Mouse (Mus musculus) forebrain, embryonic 13.5 days (tissue): Measurements from ENCODE around the gene Pik3r6. TPM values are rescaled to one million over a fixed set of nuclear protein-coding genes. Genes with fewer than 3 reads are reported as not detected.

Experiments
- ATAC-seq: fragments of 200-750 bp; cut with Nextera tagmentation; 2 replicates; pipeline ENCODE4 v1.8.0; 2017
- H3K27ac ChIP-seq: fragments of 300-500 bp; sonication (generic); 2 replicates; pipeline ENCODE4 v1.5.1; 2015; ENCODE audit warnings: inconsistent platforms, mild to moderate bottlenecking, moderate library complexity
- H3K27me3 ChIP-seq: fragments of 300-500 bp; sonication (generic); 2 replicates; pipeline ENCODE4 v1.6.1; 2015; ENCODE audit warnings: mild to moderate bottlenecking, inconsistent platforms
- H3K36me3 ChIP-seq: fragments of 300-500 bp; sonication (generic); 2 replicates; pipeline ENCODE4 v1.6.1; 2015; ENCODE audit warnings: mild to moderate bottlenecking, inconsistent platforms; ENCODE audit not compliant: poor library complexity, severe bottlenecking
- H3K4me1 ChIP-seq: fragments of 300-500 bp; sonication (generic); 2 replicates; pipeline ENCODE4 v1.6.1; 2015; ENCODE audit warnings: inconsistent platforms
- H3K4me2 ChIP-seq: fragments of 300-500 bp; sonication (generic); 2 replicates; pipeline ENCODE4 v1.6.1; 2015; ENCODE audit warnings: inconsistent platforms, mild to moderate bottlenecking, moderate library complexity
- H3K4me3 ChIP-seq: fragments of 300-500 bp; sonication (generic); 2 replicates; pipeline ENCODE4 v1.5.1; 2015; ENCODE audit warnings: mild to moderate bottlenecking, inconsistent platforms
- H3K9ac ChIP-seq: fragments of 300-500 bp; sonication (generic); 2 replicates; pipeline ENCODE4 v1.6.1; 2015; ENCODE audit warnings: mild to moderate bottlenecking, inconsistent platforms
- H3K9me3 ChIP-seq: fragments of 300-500 bp; sonication (generic); replicated peaks from 2 replicates; pipeline ENCODE4 v1.6.1; 2016; ENCODE audit warnings: inconsistent platforms
- WGBS: fragments of 180-500 bp; shearing (Covaris S2); methylation state at CpG from one replicate; pipeline ENCODE4 v1.1.7; 2015; 5-methylcytosine and 5-hydroxymethylcytosine counted together
- polyA plus RNA-seq: library from polyadenylated mRNA; unstranded; fragments of >200 nt; fragmentation: Nextera tagmentation; extraction: Ambion mirVana; gene quantifications from 2 replicates; pipeline ENCODE4 v1.2.1, GENCODE M21; 2015

Pik3r6 gene
- 0.89 and 0.96 TPM in 2 replicates for polyA plus RNA-seq

DNA sequence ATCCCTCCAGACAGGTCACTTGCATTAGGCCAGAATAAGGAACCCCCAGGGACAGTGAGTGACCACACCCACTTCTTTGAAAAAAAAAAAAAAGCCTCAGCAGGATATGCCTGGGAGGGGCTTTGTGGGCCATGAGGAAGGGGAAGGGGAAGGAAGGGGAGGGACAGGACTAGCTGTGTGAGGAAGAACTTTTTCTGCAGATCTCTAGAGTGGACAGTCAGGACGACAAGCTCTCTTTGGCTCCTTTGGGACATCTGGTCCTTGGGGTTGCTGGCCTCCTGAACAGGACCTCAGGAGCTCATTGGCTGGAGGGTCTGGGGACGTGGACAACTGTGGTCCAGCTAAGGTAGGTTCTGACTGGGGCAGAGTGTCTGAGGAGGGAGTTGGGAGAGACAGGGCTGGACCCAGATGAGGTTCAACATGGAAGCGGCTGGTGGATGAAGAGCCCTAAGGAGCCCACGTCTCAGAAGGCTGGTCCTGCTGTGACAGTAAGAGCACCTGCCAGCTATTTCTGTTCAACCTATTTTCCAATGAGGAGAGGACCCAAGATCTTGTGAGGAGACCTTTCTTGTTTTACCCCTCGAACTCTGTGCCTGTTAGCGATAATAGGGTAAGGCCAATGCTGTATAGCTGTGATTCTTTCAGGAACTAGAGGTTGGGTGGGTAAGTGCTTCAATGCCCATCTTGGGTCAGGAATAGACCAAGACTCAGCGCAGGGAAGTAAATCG lies at the start of gene Pik3r6:
TSS of gene Pik3r6 (plus strand) at position 118 of the 728 bp plus-strand sequence.
- Histone ChIP-seq H3K9ac (no peak within 1 kb of the TSS), H3K4me2 (no peak within 1 kb of the TSS), H3K27me3 (no peaks in the 10 kb centered on the region), H3K36me3 (no peaks in the 10 kb centered on the region), H3K9me3 (no peaks in the 10 kb centered on the region), H3K4me1 (no peaks in the 10 kb centered on the region), H3K27ac (no peak within 1 kb of the TSS), H3K4me3 (no peak within 1 kb of the TSS)
- WGBS = 88% methylated on average over 8 of the region's 8 CpGs
- ATAC-seq = no peak

DNA sequence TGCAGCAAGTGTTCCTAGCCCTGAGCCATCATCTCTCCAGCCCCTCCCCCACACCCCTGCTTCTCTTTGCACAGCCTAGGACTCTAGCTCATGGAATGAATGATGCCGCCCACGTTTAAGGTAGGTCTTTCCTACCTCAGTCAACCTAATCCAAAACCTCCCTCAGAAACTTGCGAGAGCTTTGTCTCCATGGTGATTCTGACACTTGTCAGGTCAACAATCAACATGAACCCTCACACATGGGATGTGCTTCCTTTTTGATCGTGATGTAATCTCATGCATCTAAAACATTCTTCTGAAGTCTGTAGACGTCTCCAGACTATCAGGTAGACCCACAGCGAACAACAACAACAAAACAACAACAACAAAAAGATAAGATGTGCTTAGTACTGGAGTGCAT lies 49.5 kb upstream of the Pik3r6 start:
- Histone ChIP-seq H3K9me3 (no peaks in the 10 kb centered on the region), H3K4me1 (peaks cover 6% of the 10 kb centered on the region; the same call in 1 of the 2 replicates), H3K27ac (no peak overlapping the region), H3K27me3 (no peaks in the 10 kb centered on the region), H3K9ac (no peak overlapping the region), H3K4me3 (no peak overlapping the region), H3K4me2 (no peak overlapping the region), H3K36me3 (no peaks in the 10 kb centered on the region)
- ATAC-seq = no peak
- WGBS = 80% methylated on average over 6 of the region's 6 CpGs

DNA sequence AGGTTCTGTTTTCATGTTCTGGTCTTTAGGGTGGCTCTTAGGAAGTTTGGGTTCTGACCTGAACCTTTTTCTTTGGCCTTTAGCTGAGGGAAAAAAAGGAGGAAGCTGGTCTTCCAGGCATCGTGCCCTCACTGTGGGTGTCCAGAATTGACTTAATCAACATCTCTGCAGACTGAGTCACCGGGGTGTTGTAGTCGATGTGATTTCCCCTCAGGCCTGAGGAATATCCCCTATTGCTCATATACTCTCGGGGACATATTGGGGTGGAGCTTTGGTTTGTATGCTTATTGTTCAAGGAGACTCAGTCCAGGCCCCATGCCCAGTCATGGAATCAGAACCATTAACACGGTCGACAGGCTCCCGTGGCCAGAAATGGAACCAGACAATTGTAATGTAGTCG lies 44.7 kb upstream of the Pik3r6 start:
- Histone ChIP-seq H3K4me1 (no peaks in the 10 kb centered on the region), H3K4me2 (no peak overlapping the region), H3K4me3 (no peak overlapping the region), H3K36me3 (no peaks in the 10 kb centered on the region), H3K9ac (no peak overlapping the region), H3K9me3 (no peaks in the 10 kb centered on the region), H3K27ac (no peak overlapping the region), H3K27me3 (no peaks in the 10 kb centered on the region)
- ATAC-seq = no peak
- 80% methylated on average over 8 of the region's 8 CpGs for WGBS

DNA sequence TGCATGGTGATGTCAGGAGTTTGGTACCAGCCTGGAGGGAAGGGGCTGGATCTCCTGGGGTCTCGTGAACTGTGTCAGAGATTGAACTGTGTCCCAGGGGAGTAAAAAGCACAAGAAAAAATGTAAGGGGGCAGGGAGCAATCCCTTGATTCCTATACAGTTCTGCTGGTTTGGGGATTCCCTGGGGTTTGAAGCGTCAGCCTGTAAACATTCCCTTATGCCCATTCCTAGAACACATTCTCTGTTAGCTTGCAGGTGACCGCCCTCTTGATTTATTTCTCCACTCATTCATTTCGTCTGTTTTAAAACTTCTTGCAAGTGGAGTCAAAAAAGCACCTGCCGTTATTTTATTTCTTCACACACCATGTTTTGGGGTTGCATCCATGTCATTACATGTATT lies 43.8 kb upstream of the Pik3r6 start:
- Histone ChIP-seq H3K36me3 (no peaks in the 10 kb centered on the region), H3K4me2 (no peak overlapping the region), H3K27ac (no peak overlapping the region), H3K9ac (no peak overlapping the region), H3K9me3 (no peaks in the 10 kb centered on the region), H3K27me3 (no peaks in the 10 kb centered on the region), H3K4me3 (no peak overlapping the region), H3K4me1 (no peaks in the 10 kb centered on the region)
- WGBS = 82% methylated on average over 5 of the region's 5 CpGs
- no peak for ATAC-seq

DNA sequence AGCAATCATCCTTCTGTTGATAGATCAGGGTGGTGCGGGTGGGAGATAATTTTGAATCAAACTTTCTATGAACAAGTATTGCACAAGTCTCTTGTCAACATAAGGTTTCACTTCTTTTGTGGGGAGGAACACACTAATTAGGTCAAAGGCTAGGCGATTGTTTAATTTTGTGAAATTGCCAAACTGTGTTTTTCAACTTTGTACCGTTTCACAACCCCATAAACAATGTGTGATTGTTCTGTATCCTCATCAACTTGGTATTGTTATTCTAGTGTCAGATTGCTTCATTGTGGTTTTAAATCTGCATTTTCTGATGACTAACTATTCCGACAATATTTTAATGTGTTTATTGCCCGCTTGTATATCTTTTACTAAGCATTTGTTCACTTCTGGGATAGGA lies 43.3 kb upstream of the Pik3r6 start:
- no peak for ATAC-seq
- H3K4me2 ChIP-seq = no peak overlapping the region
- H3K9ac ChIP-seq = no peak overlapping the region
- H3K4me1 ChIP-seq = no peaks in the 10 kb centered on the region
- H3K27me3 ChIP-seq = no peaks in the 10 kb centered on the region
- H3K9me3 ChIP-seq = no peaks in the 10 kb centered on the region
- H3K27ac ChIP-seq = no peak overlapping the region
- no peaks in the 10 kb centered on the region for H3K36me3 ChIP-seq
- no peak overlapping the region for H3K4me3 ChIP-seq
- 88% methylated on average over 5 of the region's 5 CpGs for WGBS

DNA sequence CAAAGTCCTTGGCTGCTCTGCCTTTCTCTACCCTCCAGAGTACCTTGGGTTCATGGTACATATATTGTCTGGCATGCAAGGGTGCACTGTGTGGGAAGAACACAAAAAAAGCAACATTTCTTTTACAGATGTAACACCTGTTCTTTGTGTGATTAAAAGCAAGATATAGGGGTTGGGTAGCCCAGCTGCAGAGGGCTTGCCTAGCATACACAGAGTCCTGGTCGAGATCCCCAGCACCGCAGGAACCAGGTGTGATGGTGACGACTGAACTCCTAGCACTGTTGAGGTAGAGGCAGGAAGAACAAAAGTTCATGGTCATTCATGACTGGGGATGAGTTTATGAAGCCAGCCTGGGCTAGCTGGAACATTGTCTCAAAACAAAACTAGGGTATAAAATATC lies 40.1 kb upstream of the Pik3r6 start:
- Histone ChIP-seq H3K36me3 (no peaks in the 10 kb centered on the region), H3K4me1 (no peaks in the 10 kb centered on the region), H3K4me2 (no peak overlapping the region), H3K4me3 (no peak overlapping the region), H3K27me3 (no peaks in the 10 kb centered on the region), H3K9ac (no peak overlapping the region), H3K9me3 (no peaks in the 10 kb centered on the region), H3K27ac (no peak overlapping the region)
- 83% methylated on average over 3 of the region's 3 CpGs for WGBS
- no peak for ATAC-seq

DNA sequence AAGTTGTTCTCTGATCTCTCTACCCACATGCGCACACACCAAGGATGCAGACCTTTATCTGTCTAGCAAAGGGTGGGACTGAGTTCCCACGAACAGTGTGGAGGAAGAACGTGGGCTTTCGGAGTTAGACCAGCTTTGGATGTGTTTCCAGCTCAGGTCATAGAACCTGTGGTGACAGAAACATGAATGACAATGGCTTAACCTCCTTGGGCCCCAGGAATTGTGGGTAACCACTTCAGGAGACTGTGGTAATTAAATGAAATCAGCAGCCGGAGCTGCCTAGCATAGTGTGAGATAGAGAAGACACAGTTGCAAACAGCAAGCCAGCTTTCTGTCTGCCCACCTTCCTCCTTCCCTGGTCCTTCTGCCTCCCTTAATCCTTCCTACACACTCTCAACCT lies 38.6 kb upstream of the Pik3r6 start:
- WGBS = 86% methylated on average over 5 of the region's 5 CpGs
- Histone ChIP-seq H3K27me3 (no peaks in the 10 kb centered on the region), H3K4me1 (no peaks in the 10 kb centered on the region), H3K4me2 (no peak overlapping the region), H3K9ac (no peak overlapping the region), H3K27ac (no peak overlapping the region), H3K4me3 (no peak overlapping the region), H3K9me3 (no peaks in the 10 kb centered on the region), H3K36me3 (no peaks in the 10 kb centered on the region)
- no peak for ATAC-seq

DNA sequence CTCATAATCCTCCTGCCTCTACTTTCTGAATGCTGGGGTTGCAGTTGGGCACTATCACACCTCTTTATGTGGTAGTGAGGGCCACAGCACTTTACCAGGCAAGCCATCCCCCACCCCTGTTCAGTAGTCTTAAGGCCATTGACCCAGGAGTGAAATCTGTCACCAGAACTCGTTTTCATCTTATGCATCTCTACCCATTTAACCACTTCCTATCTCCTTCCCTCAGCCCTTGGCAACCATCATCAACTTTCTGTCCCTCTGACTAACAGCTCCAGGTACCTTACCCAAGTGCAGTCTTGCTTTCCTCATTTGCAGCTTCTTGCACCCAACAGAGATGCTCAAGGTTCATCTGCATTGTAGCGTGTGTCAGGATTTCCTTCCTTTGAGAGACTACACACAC lies 37.7 kb upstream of the Pik3r6 start:
- Histone ChIP-seq H3K36me3 (no peaks in the 10 kb centered on the region), H3K4me3 (no peak overlapping the region), H3K9ac (no peak overlapping the region), H3K9me3 (no peaks in the 10 kb centered on the region), H3K4me2 (no peak overlapping the region), H3K4me1 (no peaks in the 10 kb centered on the region), H3K27ac (no peak overlapping the region), H3K27me3 (no peaks in the 10 kb centered on the region)
- no peak for ATAC-seq
- WGBS = 79% methylated on average over 2 of the region's 2 CpGs

DNA sequence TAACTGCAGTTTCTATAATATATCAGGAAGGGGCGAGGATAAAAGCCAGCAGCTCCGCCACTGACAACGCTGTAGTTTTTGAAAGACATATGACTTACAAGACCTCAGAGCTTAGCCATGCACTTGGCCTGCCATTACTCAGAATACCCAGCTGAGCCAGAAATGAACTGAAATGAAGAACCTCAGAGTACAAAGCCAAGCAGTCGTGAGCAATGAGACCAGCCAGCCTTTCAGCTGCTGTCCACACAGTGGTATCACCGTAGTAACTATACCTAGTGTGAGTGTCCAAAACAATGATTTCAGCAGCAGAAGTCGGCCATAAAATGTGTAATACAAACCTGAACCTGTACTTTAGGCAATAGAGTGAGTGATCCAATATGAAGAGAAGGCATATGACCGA lies 35.4 kb upstream of the Pik3r6 start:
- no peak overlapping the region for H3K4me3 ChIP-seq
- WGBS = 81% methylated on average over 7 of the region's 7 CpGs

DNA sequence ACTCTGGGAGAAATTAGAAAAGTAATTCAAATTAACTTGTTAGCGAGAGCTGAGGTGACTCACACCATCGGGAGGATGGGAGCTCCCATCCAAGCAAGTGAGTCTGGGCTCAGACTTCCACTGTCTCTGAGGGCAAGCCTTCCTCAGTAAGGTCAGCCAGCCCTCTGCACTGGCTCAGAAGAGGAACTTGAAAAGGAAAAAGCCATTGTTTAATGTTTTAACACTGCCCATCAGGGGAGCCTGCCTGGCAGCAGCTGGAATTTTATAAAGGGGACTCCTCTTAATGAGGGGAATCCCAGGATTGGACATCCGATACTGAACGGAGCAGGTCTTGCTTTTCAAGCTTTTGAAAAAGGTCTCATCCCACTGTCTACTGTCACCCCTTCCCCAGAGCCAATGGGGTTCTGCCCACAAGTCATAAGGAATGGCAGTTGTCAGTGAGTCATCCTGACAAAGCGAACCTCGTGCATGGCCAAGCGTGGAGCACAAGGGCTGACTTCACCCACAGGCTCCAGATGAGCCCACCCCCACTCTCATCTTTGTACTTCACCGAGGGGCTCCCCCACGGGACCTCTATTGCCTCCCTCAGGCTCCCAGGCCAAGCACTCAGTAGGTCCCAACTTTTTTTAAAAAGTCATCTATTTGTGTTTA lies 34.7 kb upstream of the Pik3r6 start:
- no peak for ATAC-seq
- no peaks in the 10 kb centered on the region for H3K4me1 ChIP-seq
- no peak overlapping the region for H3K4me2 ChIP-seq
- H3K36me3 ChIP-seq = no peaks in the 10 kb centered on the region
- no peak overlapping the region for H3K4me3 ChIP-seq
- no peaks in the 10 kb centered on the region for H3K27me3 ChIP-seq
- H3K9ac ChIP-seq = no peak overlapping the region
- 55% methylated on average over 9 of the region's 9 CpGs for WGBS
- no peak overlapping the region for H3K27ac ChIP-seq
- H3K9me3 ChIP-seq = no peaks in the 10 kb centered on the region

More for the DNA sequence above, 35.4 kb upstream of the Pik3r6 start:
- Histone ChIP-seq H3K4me1 (no peaks in the 10 kb centered on the region), H3K4me2 (no peak overlapping the region), H3K27me3 (no peaks in the 10 kb centered on the region), H3K36me3 (no peaks in the 10 kb centered on the region), H3K9ac (no peak overlapping the region), H3K27ac (no peak overlapping the region), H3K9me3 (no peaks in the 10 kb centered on the region)
- no peak for ATAC-seq

DNA sequence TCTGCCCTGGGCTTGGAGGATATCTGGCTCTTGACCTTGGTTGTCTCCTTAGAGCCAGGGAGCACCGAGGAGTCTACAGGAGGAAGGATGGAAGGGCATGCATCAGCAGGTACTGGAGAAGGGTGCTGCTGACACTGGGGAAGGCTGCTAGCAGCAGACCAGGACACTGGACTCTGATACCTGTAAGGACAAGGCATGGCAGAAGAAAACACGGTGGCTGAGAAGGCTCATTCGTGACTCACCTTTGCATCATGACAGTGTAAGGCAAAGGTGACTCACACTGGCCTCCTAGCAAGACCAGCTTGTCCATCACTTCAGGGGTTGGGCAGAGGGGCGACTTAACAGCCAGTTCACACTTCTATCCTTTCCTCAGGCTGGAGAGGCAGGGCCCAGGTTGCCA lies 33.9 kb upstream of the Pik3r6 start:
- Histone ChIP-seq H3K27ac (no peak overlapping the region), H3K4me3 (no peak overlapping the region), H3K4me1 (no peaks in the 10 kb centered on the region), H3K9me3 (no peaks in the 10 kb centered on the region), H3K36me3 (no peaks in the 10 kb centered on the region), H3K9ac (no peak overlapping the region), H3K27me3 (no peaks in the 10 kb centered on the region), H3K4me2 (no peak overlapping the region)
- ATAC-seq = no peak
- WGBS = 82% methylated on average over 4 of the region's 4 CpGs

DNA sequence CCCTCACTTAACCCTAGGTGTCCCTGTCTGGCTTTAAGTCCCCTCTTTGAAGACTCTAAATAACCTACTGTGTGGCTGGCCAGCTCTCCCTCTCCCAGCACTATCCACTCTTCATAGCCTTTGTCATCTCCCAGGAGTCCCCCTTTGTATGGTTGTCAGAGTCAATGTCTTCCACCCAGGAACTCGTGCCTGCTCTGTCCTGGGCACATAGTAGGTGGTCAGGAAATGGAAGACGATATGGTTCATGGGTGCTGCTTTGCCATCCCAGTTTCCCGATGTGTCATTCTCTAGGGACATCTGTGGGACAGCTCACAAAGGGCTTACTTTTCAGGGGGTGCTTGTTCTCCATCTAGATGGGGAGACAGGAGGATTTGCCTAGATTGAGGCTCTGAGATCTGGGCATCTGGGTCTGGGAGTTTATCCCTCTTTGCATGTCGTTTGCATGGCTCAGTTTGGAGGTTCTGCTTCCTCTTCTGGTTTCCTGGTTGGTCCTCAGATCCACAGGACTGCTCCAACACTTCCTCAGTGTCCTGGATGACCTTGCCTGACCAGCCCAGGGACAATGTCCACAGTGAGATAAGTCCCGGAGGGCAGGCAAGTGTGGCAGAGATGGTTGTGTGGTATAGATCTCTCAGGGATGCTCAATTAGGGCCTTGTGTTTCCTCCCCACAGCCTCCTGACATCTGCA lies 30.5 kb upstream of the Pik3r6 start:
- Histone ChIP-seq H3K4me3 (no peak overlapping the region), H3K36me3 (no peaks in the 10 kb centered on the region)
- no peak for ATAC-seq

More for the DNA sequence above, 30.5 kb upstream of the Pik3r6 start:
- WGBS = 81% methylated on average over 5 of the region's 5 CpGs
- no peak overlapping the region for H3K27ac ChIP-seq
- no peaks in the 10 kb centered on the region for H3K4me1 ChIP-seq
- H3K9ac ChIP-seq = no peak overlapping the region
- no peak overlapping the region for H3K4me2 ChIP-seq
- H3K9me3 ChIP-seq = no peaks in the 10 kb centered on the region
- H3K27me3 ChIP-seq = no peaks in the 10 kb centered on the region
